Mouse (Mus musculus) ES-Bruce4 (cell line): ENCODE results near the gene Dhx9. TPM values are rescaled to one million over a fixed set of nuclear protein-coding genes. Genes with fewer than 3 reads are reported as not detected.

Source experiments
- H3K27ac ChIP-seq: 2 replicates; pipeline ENCODE4 v1.5.1; 2012; ENCODE audit warnings: low read length, inconsistent platforms; ENCODE audit not compliant: insufficient read depth
- H3K27me3 ChIP-seq: 2 replicates; pipeline ENCODE4 v1.6.1; 2012; ENCODE audit warnings: mild to moderate bottlenecking, low read length, inconsistent platforms; ENCODE audit not compliant: control insufficient read depth, poor library complexity, insufficient read depth, severe bottlenecking
- H3K36me3 ChIP-seq: 2 replicates; pipeline ENCODE4 v1.6.1; 2012; ENCODE audit warnings: inconsistent platforms, mild to moderate bottlenecking, low read length, moderate library complexity; ENCODE audit not compliant: control insufficient read depth, poor library complexity, insufficient read depth, severe bottlenecking
- H3K4me1 ChIP-seq: one replicate; pipeline ENCODE4 v1.8.1; 2011; ENCODE audit warnings: low read length; ENCODE audit not compliant: control insufficient read depth, insufficient read depth
- H3K4me3 ChIP-seq: 2 replicates; pipeline ENCODE4 v1.5.1; 2011; ENCODE audit warnings: low read depth, mild to moderate bottlenecking, low read length
- H3K9ac ChIP-seq: 2 replicates; pipeline ENCODE4 v1.6.1; 2012; ENCODE audit warnings: low read depth, mild to moderate bottlenecking, inconsistent platforms; ENCODE audit not compliant: poor library complexity, severe bottlenecking
- H3K9me3 ChIP-seq: replicated peaks from 2 replicates; pipeline ENCODE4 v1.6.1; 2012; ENCODE audit warnings: mild to moderate bottlenecking, low read length, inconsistent platforms; ENCODE audit not compliant: control insufficient read depth, poor library complexity, insufficient read depth, severe bottlenecking
- CTCF ChIP-seq: IDR thresholded peaks from one replicate; pipeline ENCODE4 v1.8.1; 2011; ENCODE audit warnings: low read depth, low read length
- EP300 ChIP-seq: IDR thresholded peaks from 2 replicates; pipeline ENCODE4 v1.6.1; 2011; ENCODE audit warnings: low read depth, low read length; ENCODE audit not compliant: insufficient read depth
- POLR2A ChIP-seq: IDR thresholded peaks from one replicate; pipeline ENCODE4 v1.8.1; 2011; ENCODE audit warnings: low read length; ENCODE audit not compliant: insufficient read depth
- polyA plus RNA-seq: library from polyadenylated mRNA; stranded (reverse); fragments of >200 nt; gene quantifications from 2 replicates; pipeline ENCODE4 v1.2.4, GENCODE M21; 2011; ENCODE audit warnings: low read depth; ENCODE audit not compliant: missing spikeins, insufficient read depth, insufficient read length

Gene Dhx9
- polyA plus RNA-seq, 1 experiment = 282 TPM

DNA sequence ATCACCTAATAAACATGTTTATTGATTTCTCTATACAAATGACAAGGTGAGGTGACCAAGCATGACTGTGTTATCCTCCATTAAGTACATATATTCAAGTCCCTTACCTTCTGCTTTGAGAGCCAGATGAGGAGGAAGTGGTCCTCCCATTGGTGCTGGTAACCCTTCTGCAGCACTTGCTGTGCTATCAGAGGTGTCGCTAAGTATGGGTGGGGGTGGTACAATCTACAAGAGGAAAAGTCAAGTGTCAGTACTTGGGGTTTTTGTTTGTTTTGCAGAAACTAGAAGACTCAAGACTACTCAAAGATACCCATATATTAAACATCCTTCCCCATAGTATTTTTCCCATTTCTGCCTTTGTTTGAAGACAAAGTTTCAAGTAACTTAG lies 6.4 kb downstream of the Dhx9 start:
- TF ChIP-seq EP300 (no peak), POLR2A (no peak), CTCF (no peak)
- Histone ChIP-seq H3K27ac (no peak overlapping the region), H3K9ac (no peak overlapping the region), H3K36me3 (peaks cover 89% of the 10 kb centered on the region), H3K27me3 (no peaks in the 10 kb centered on the region), H3K4me1 (no peaks in the 10 kb centered on the region), H3K4me3 (no peak overlapping the region), H3K9me3 (no peaks in the 10 kb centered on the region)

- TF ChIP-seq POLR2A = no peak
- no peak for TF ChIP-seq EP300
- TF ChIP-seq CTCF = peak; percentile 62
- H3K27me3 ChIP-seq = no peaks in the 10 kb centered on the region
- no peaks in the 10 kb centered on the region for H3K9me3 ChIP-seq
- H3K9ac ChIP-seq = no peak overlapping the region
- no peak overlapping the region for H3K27ac ChIP-seq
- H3K36me3 ChIP-seq = peaks cover 93% of the 10 kb centered on the region
- no peak overlapping the region for H3K4me3 ChIP-seq
- H3K4me1 ChIP-seq = no peaks in the 10 kb centered on the region
Observed at GRCm38 (mm10) chr1:153480386-153481024, 7.0 kb downstream of the Dhx9 start.

- Histone ChIP-seq H3K9ac (no peak overlapping the region), H3K4me1 (no peaks in the 10 kb centered on the region), H3K36me3 (peaks cover 94% of the 10 kb centered on the region), H3K27me3 (no peaks in the 10 kb centered on the region), H3K27ac (no peak overlapping the region), H3K4me3 (no peak overlapping the region), H3K9me3 (no peaks in the 10 kb centered on the region)
- no peak for TF ChIP-seq EP300
- TF ChIP-seq CTCF = no peak
- no peak for TF ChIP-seq POLR2A
Observed at GRCm38 (mm10) chr1:153479296-153479695, 8.2 kb downstream of the Dhx9 start.

GRCm38 (mm10) chr1:153461796-153462195 lies 25.7 kb downstream of the Dhx9 start:
- Histone ChIP-seq H3K27me3 (no peaks in the 10 kb centered on the region), H3K9ac (no peak overlapping the region), H3K9me3 (no peaks in the 10 kb centered on the region), H3K4me3 (no peak overlapping the region), H3K27ac (0 out of 2 replicates have a peak overlapping the region, but pooled peaks have one; percentile 19), H3K36me3 (peaks cover 96% of the 10 kb centered on the region), H3K4me1 (no peaks in the 10 kb centered on the region)
- no peak for TF ChIP-seq EP300
- no peak for TF ChIP-seq CTCF
- TF ChIP-seq POLR2A = no peak

DNA sequence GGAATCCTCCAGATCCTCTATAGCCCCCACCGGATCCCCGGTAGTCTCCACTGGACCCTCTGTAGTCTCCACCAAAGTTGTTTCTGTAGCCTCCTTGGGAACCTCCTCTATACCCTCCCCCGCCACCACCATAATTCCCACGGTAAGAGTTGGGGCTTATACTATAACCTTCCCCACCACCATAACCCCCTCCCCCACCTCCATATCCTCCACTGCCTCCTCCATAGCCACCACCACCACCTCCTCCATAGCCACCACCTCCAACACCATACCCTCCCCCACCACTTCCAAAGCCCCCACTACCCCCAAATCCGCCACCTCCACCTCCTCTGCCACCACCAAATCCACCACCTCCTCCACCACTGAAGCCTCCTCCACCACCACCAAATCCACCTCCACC lies 31.3 kb downstream of the Dhx9 start:
- Histone ChIP-seq H3K4me3 (no peak overlapping the region), H3K9me3 (no peaks in the 10 kb centered on the region), H3K27me3 (no peaks in the 10 kb centered on the region), H3K27ac (no peak overlapping the region), H3K36me3 (peaks cover 66% of the 10 kb centered on the region), H3K4me1 (no peaks in the 10 kb centered on the region), H3K9ac (no peak overlapping the region)
- TF ChIP-seq EP300 = no peak
- TF ChIP-seq POLR2A = no peak
- no peak for TF ChIP-seq CTCF

GRCm38 (mm10) chr1:153453146-153453642 lies 34.3 kb downstream of the Dhx9 start:
- no peaks in the 10 kb centered on the region for H3K4me1 ChIP-seq
- no peaks in the 10 kb centered on the region for H3K9me3 ChIP-seq
- TF ChIP-seq CTCF = no peak
- H3K36me3 ChIP-seq = peaks cover 38% of the 10 kb centered on the region
- no peak overlapping the region for H3K4me3 ChIP-seq
- H3K27ac ChIP-seq = peak overlapping the region; percentile 2
- H3K27me3 ChIP-seq = no peaks in the 10 kb centered on the region
- H3K9ac ChIP-seq = no peak overlapping the region
